Mouse (Mus musculus) lung, embryonic 14.5 days (tissue): ENCODE measurements around the gene Prr15. TPM values are rescaled to one million over a fixed set of nuclear protein-coding genes. Genes with fewer than 3 reads are reported as not detected.

ENCODE experiments used
- ATAC-seq: fragments of 200-750 bp; cut with Nextera tagmentation; 2 replicates; pipeline ENCODE4 v1.8.0; 2017; ENCODE audit warnings: mild to moderate bottlenecking, moderate TSS enrichment, moderate library complexity; ENCODE audit not compliant: insufficient read depth
- DNase-seq: peaks from one replicate; pipeline ENCODE4 v3.0.0-alpha.2; 2015
- H3K27ac ChIP-seq: fragments of 300-500 bp; sonication (generic); 2 replicates; pipeline ENCODE4 v1.5.1; 2014; ENCODE audit warnings: low read depth, mild to moderate bottlenecking, moderate library complexity
- H3K27me3 ChIP-seq: fragments of 300-500 bp; sonication (generic); 2 replicates; pipeline ENCODE4 v1.6.1; 2014; ENCODE audit warnings: low read length, control low read depth; ENCODE audit not compliant: insufficient read depth
- H3K36me3 ChIP-seq: fragments of 300-500 bp; sonication (generic); 2 replicates; pipeline ENCODE4 v1.6.1; 2014; ENCODE audit warnings: control low read depth; ENCODE audit not compliant: insufficient read depth
- H3K4me1 ChIP-seq: fragments of 300-500 bp; sonication (generic); 2 replicates; pipeline ENCODE4 v1.6.1; 2014; ENCODE audit warnings: antibody characterized with exemption, control low read depth; ENCODE audit not compliant: insufficient read depth
- H3K4me2 ChIP-seq: fragments of 300-500 bp; sonication (generic); 2 replicates; pipeline ENCODE4 v1.6.1; 2014; ENCODE audit warnings: mild to moderate bottlenecking
- H3K4me3 ChIP-seq: fragments of 300-500 bp; sonication (generic); 2 replicates; pipeline ENCODE4 v1.5.1; 2014; ENCODE audit warnings: low read depth, low read length
- H3K9ac ChIP-seq: fragments of 300-500 bp; sonication (generic); 2 replicates; pipeline ENCODE4 v1.6.1; 2014
- H3K9me3 ChIP-seq: fragments of 300-500 bp; sonication (generic); 2 replicates; pipeline ENCODE4 v1.6.1; 2016; ENCODE audit warnings: low read depth, low read length, control low read depth
- CTCF ChIP-seq: IDR thresholded peaks from 2 replicates; pipeline ENCODE4 v1.5.1; 2016; ENCODE audit warnings: antibody characterized with exemption, low read depth
- WGBS: fragments of 180-500 bp; shearing (Covaris S2); extraction: QIAGEN DNeasy Blood & Tissue Kit; methylation state at CpG from one replicate; pipeline ENCODE4 v1.1.7; 2014; 5-methylcytosine and 5-hydroxymethylcytosine counted together
- polyA plus RNA-seq: library from polyadenylated mRNA; unstranded; fragments of >200 nt; fragmentation: Nextera tagmentation; extraction: Ambion mirVana; gene quantifications from 2 replicates; pipeline ENCODE4 v1.2.1, GENCODE M21; 2014

Prr15 gene
- polyA plus RNA-seq, 1 experiment from 2014 or later = 1.7 TPM

DNA sequence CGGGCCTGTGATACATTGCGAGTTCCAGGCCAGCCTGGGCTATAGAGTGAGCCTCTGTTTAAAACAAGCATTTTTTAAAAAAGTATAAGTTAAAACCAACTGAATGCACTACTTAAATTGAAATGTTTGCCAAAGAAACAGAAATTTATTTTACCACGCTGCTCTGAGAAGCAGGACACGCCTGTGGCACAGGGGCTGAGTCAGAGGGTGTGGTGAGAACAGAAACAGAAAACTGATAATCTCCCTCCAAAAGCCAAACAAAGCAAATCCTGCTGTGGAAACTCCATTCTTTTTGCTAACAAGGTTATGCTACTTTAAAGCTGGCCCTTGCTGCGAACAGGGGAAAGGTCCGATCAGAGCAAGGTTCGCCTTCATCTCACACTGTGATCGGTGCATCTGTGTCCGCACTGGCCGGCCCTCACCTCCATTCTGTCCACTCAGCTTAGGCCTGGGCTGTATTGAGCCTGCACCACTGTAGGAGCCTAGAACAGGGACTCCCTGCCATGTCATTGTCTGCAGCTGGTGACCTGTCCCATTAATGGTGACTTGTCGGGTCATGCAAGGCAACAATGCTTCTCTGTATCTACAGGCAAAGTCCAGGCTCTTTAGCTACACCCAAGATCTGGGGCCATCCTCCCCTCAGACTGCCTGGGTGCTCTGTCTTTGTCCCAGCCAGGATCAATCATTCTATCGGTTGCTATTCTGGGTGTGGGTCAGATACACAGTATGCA lies 38.9 kb downstream of the Prr15 start:
- Histone ChIP-seq H3K4me2 (no peak overlapping the region), H3K4me3 (no peak overlapping the region), H3K27me3 (no peaks in the 10 kb centered on the region), H3K9ac (no peak overlapping the region), H3K9me3 (no peaks in the 10 kb centered on the region), H3K36me3 (no peaks in the 10 kb centered on the region), H3K4me1 (no peaks in the 10 kb centered on the region), H3K27ac (no peak overlapping the region)
- 89% methylated on average over 12 of the region's 12 CpGs for WGBS
- DNase-seq = no peak
- TF ChIP-seq CTCF = no peak
- no peak for ATAC-seq

DNA sequence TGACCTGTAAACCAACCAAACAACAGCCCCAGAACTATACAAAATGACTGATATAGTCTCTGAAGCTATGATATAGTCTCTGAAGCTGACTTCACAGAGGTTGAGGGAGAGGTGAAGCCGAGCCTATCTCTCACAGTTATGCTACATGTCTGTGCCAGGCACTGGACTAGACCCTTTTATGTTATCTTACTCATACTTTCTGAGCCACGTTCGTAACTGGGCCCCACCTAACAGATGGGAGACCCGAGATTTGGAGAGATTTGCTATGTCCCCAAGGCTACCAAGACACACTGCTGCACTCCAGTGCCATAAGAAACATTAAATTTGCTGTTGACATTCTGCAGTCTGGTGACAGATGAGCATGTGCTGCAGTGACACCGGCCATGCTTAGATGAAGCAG lies 41.0 kb downstream of the Prr15 start:
- ATAC-seq (no peak), DNase-seq (no peak)
- Histone ChIP-seq H3K27ac (no peak overlapping the region), H3K9ac (no peak overlapping the region), H3K4me1 (no peaks in the 10 kb centered on the region), H3K4me2 (no peak overlapping the region), H3K4me3 (no peak overlapping the region), H3K27me3 (no peaks in the 10 kb centered on the region), H3K9me3 (no peaks in the 10 kb centered on the region), H3K36me3 (no peaks in the 10 kb centered on the region)
- TF ChIP-seq CTCF = no peak
- WGBS = 66% methylated on average over 5 of the region's 5 CpGs

DNA sequence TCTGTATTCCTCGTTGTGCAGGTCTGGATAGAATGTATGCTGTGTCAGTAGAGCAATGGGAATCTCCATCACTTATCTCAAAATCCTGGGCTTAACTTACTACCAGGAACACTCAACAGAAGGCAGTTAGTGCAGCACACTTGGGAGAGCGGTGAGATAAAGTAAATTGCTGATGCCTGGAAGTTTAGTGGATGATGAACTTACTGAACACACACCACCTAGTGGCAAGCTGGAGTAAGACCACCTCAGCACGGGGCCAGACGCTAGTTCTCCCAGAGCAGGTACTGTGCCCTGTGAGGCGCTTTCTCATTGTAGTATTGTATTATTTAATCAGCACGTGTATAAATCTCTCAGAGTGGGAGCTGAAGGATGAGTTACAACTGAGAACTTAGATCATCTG lies 42.4 kb downstream of the Prr15 start:
- Histone ChIP-seq H3K4me3 (no peak overlapping the region), H3K27ac (no peak overlapping the region), H3K9me3 (no peaks in the 10 kb centered on the region), H3K36me3 (no peaks in the 10 kb centered on the region), H3K27me3 (no peaks in the 10 kb centered on the region), H3K4me2 (no peak overlapping the region), H3K9ac (no peak overlapping the region), H3K4me1 (no peaks in the 10 kb centered on the region)
- DNase-seq (peak; percentile 87), ATAC-seq (peak; percentile 38)
- WGBS = 8% methylated on average over 6 of the region's 6 CpGs
- peak; percentile 89 for TF ChIP-seq CTCF

DNA sequence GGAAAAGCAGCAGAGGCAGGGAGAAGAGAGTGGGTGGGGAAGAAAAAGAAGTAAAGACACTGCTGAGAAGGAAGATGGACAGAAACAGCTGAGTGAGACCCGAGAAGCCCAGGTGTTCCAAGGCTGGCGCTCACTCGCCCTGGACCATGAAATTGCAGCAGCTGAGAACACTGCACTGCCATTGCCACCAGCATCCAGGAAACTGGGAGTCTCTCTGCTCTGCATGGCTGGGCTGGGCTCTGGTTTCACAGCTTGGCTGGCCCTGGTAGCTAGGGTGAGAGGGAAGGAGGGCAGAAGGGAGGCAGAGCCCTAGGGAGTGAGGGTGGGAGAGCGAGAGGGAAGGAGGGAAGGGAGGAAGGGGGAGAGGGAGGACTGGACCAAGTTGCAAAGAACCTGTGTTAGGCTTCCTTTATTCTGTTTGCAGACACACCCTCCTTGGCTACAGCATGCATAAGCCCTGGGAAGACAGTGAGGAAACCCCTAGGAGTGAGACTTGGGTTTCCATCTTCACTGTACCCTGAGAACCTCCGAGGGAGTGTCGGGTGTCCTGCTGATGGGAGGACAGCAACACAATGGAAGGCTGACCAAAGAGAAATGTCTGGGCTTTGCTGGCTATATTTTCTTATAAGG lies 44.4 kb downstream of the Prr15 start:
- H3K4me1 ChIP-seq = no peaks in the 10 kb centered on the region
- ATAC-seq (no peak), DNase-seq (no peak)
- no peak overlapping the region for H3K9ac ChIP-seq
- WGBS = 52% methylated on average over 6 of the region's 6 CpGs
- H3K4me2 ChIP-seq = no peak overlapping the region
- TF ChIP-seq CTCF = no peak
- H3K9me3 ChIP-seq = no peaks in the 10 kb centered on the region
- no peaks in the 10 kb centered on the region for H3K36me3 ChIP-seq
- H3K27me3 ChIP-seq = no peaks in the 10 kb centered on the region
- no peak overlapping the region for H3K27ac ChIP-seq
- H3K4me3 ChIP-seq = no peak overlapping the region

DNA sequence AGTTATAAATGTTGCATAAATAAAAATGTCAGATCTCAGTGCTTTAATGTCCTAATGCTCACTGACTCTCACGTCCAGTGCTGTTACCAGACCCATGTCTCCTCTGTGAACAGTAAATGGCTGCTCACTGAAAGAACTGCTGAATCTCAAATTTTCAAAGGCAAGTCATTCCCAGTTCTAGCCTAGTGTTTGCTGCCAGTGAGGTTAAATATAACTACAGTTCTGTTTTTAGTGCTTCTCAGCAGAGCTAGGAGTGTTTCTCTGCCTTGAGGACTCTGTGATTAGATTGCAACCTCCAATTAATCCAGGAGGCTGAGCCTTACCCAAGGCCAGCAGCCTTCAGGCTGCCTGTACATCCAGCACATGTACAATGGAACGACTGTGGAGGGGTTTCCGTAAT lies 46.2 kb downstream of the Prr15 start:
- Histone ChIP-seq H3K27me3 (no peaks in the 10 kb centered on the region), H3K4me2 (no peak overlapping the region), H3K4me3 (no peak overlapping the region), H3K27ac (no peak overlapping the region), H3K4me1 (no peaks in the 10 kb centered on the region), H3K36me3 (no peaks in the 10 kb centered on the region), H3K9me3 (no peaks in the 10 kb centered on the region), H3K9ac (no peak overlapping the region)
- WGBS = 78% methylated on average over 3 of the region's 3 CpGs
- no peak for TF ChIP-seq CTCF
- no peak for DNase-seq
- ATAC-seq = no peak

DNA sequence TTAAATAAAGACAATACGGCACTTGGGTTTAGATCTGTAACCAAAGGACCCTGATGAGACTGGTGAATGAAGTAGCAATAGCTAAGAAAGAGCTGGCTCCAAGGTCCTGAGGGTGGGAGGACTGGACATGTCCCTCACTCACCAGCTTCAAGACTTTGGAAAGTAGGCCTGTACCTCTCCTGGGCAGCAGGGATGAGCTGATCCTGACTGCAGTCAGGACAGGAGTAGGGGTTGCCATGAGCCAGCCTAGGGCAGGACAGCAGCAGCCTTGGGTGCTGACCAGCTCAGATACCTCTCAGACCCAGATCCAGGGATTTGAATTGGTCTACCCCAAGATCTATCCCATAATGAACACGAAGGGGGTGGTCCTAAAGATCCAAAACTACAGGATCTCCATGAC lies 53.7 kb downstream of the Prr15 start:
- 0 out of 2 replicates have a peak, but pooled peaks cover 6% of the 10 kb centered on the region for H3K4me1 ChIP-seq
- no peaks in the 10 kb centered on the region for H3K36me3 ChIP-seq
- no peak overlapping the region for H3K27ac ChIP-seq
- 75% methylated on average over 2 of the region's 2 CpGs for WGBS
- ATAC-seq = no peak
- H3K4me3 ChIP-seq = no peak overlapping the region
- H3K27me3 ChIP-seq = no peaks in the 10 kb centered on the region
- H3K9ac ChIP-seq = no peak overlapping the region
- H3K4me2 ChIP-seq = no peak overlapping the region
- no peaks in the 10 kb centered on the region for H3K9me3 ChIP-seq
- TF ChIP-seq CTCF = no peak
- DNase-seq = no peak

Other genes starting within 250 kb of the Prr15 start
- 1.9 and 2.2 TPM in 2 replicates for gene Wipf3, start 103.8 kb downstream of the Prr15 start, polyA plus RNA-seq
- 1.9 and 2.4 TPM in 2 replicates for gene Scrn1, start 240.7 kb downstream of the Prr15 start, polyA plus RNA-seq